Mouse (Mus musculus) CD4-positive, CD25-positive, alpha-beta regulatory T cell, adult 4 months (primary cell): Measurements from ENCODE around the gene Ago1. TPM values are rescaled to one million over a fixed set of nuclear protein-coding genes. Genes with fewer than 3 reads are reported as not detected.

Experiments
- ATAC-seq: one replicate; pipeline ENCODE4 v1.8.0; 2017
- polyA plus RNA-seq, 2 experiments: library from polyadenylated mRNA; unstranded; fragments of 100-300 nt; shearing (Covaris generic); gene quantifications; one replicate each; pipeline ENCODE4 v1.2.1; 2017

Ago1 gene
- 10 to 100 TPM in 1 of 2 experiments, 1 to 10 TPM in 1; 9.8 to 10.1 TPM for polyA plus RNA-seq

DNA sequence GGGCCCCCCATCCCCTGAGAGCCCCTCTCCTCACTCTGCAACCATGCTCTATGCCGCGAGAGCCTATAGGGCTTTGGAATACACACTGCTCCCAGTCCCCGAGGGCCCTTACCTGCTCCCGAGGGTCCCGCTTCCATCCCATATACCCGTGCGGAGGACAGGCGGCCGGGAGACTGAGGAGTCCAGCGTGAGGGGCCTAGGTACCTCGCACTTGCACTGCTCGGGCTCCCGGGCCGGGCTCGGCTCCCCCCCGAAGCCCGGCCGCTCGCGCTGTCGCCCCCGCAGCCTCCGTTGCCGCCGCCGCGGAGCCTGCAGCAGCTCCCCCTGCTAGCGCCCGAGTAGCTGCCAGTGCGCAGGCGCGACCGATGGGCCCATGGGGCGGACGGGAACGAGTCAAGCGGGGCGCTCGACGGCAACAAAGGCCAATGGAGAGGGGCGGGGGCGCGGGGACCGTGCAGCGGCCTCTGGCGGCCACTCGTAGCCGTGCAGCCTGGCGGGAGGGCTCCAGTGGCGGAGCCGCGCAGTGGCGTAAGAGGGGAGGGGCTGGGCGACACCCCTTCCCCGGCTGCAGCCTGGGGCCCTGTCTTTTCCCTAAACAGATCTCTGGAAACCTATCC lies at the start of gene Ago1:
TSS of gene Ago1 (minus strand) at position 299 of the 617 bp plus-strand sequence.
- ATAC-seq = peak; percentile 95

DNA sequence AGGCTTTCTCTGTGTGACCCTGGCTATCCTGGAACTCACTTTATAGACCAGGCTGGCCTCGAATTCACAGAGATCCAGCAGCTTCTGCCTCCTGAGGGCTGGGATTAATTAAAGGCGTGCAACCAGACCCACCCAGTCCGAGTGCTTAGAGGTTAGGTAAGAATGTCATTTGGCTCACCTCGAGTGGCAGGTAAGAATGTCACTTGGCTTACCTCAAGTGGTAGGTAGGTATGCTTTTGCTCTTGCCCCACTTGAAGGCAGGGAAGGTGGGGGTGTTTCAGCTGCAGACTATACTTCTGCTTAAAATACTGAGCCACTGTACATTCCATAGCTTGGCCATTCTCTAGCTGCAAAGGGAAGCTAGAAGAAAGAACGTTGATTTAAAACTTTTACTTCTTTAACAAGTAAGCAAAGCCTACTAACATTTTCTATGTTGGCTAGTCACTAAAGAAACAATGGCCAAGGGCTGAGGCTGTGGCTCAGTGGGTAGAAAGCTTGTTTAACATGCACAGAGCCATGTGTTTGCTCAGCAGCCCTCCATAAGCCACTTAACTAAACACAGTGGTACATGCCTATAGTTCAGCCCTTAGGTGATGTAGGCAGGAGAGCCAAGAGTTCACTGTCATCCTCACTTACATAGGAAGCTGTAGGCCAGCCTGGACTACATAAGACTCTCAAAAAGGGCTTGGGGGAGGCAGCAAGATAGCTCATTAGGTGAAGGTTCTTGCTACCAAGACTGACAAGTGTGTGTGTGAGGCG lies 44.1 kb upstream of the Ago1 start:
- ATAC-seq = no peak

DNA sequence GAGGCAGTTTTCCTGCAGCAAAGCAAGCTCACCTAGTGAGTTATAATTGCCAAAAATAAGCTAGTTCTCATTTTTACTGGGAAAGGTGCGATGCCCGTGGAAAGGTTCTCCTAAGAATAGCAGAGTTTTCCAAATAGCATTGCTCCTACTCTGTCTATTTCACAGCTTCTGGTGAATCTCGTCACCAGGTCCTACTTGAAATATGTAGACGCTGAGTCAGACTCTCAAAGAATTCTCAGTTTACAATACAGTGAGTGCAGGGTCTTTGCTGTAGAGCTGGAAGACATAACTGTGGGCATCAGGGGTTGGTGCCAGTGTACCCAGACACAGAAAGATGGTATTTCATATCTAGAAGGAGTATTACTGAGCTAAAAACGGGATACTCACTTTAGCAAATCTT lies 42.6 kb upstream of the Ago1 start:
- ATAC-seq = no peak

DNA sequence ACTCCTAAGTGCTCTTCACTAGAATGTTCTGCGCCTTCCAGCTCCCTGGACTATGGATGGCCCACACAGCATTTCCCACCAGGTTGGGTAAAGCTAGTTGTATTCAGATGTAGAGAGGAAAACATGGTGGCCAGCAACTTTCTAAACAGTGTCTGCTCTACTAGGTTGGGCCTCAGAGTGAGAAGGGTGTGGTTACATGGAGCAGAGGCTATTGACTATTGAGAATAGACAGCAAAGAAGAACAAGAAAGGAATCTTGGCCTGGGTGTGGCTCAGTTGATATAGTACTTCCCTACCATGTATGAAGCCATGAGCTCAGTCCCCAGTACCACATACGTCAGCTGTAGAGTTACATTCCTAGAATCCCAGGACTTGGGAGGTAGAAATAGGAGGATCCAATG lies 40.7 kb upstream of the Ago1 start:
- no peak for ATAC-seq

DNA sequence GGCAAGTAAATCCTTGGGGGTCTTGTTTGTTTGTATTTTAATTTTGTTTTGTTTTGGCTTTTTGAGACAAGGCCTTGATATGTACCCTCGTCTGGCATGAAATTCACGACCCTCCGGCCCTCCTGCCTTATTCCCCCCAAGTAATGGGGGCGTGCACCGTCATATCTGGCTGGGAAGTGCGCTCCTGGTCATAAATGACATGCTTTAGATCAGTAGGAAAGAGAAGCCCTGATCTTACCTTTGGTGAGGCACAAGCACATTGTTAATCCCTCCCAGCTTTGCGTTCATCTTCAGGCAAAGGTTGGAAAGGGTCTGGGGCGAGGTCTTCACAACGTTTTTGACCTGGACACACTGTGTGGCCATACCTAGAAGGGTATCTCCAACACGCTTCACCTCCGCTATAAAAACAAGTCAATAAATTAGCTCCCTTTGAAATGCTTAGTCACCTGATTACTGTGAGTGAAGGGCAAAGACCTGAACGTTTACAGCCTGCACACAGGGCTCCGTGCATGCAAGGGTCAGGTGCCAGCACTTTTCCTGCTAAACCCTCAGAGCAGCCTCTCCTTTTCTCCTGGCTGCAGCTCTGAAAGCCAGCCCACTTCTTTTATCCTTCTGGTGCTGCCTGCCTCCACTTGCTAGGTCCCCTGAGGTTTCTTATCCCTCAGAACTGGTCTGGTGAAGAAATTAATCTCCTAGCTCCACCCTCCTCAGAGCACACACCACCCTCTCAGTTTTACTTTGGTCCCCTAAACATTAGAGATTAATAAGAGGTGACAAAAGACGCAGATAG lies 39.9 kb upstream of the Ago1 start:
- ATAC-seq = no peak

DNA sequence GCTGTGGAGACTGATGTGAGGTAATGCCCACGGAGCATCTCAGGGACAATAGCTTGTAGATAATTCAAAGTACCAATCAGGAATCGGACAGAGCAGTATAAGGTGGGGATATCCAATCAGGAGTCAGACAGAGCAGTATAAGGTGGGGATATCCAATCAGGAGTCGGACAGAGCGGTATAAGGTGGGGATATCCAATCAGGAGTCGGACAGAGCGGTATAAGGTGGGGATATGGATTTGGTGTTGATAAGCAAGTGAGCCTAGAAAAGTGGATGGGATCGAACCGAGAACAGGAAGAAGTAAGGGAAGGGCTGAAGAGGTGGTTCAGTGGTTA lies 34.6 kb upstream of the Ago1 start:
- no peak for ATAC-seq

DNA sequence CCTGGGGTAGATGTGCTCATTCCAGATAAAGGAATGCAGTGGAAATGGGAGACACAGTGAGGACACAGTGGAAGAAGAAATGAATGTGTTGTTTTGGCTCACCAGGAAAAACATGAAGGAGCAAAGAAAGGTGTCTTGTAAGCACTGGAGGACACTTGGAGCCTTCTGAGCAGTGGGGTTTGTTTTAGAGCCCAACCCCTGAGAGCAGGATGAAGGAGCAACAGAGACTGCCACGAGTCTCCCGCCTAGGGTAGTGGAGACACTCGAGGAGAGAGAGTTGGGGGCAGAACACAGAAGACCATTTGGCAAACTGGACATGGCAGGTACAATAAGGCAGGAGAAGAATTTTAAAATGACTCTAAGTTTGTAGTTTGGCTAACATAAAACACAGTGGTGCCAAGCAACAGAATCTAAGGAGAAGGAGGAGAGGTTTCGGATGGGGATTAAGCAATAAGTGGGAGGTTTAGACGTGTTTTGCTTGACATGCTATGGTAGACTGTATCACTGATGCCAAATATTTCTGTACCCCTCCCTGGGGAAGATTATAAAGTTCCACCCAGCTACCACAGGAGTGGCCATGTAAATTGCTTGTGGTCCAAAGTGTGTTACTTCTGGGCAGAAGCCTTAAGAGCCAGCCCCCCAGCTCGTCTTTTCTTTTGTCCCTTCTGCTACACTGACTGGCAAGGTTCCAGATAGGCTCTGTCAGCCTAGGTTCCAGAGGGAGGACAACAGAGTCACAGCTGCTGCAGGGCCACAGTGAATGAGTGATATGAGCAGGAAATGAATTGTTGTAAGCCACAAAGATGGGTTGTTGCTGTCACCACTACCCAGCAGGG lies 34.0 kb upstream of the Ago1 start:
- no peak for ATAC-seq

DNA sequence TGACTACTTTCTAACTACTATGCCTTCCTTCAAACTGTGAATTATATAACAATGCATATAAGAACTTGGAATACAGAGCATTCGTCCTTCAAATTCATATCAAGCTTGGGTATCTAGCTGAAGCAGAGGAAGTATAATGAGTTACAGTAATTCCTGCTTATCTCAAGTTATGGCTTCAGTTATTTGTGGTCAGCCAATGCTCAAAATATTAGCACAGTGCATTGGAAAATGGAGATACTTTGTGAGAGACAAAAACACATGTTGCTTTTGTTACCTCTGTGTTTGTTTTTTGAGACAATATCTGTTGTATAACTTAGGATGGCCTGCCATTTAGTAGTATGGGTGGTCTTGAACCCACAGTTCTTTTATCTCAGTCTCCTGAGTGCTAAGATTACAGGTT lies 30.2 kb upstream of the Ago1 start:
- no peak for ATAC-seq

DNA sequence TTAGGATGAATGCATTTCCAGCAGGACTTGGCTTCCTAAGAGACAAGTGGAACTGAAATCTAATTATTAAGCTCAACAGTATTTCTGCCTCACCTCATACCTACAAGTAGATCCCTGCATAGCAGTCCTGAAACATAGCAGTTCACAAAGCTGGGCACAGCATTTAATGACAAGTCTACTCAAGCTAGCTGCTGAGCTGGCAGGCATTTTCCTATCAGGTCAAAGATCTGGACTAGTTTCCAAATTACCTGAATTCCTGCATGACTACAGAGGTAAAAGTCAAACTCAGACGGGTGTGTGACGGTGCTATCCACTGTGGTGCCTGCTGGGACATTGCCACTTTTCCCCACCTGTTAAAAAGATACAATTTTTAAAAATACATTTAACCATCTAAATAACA lies 28.6 kb upstream of the Ago1 start:
- no peak for ATAC-seq

DNA sequence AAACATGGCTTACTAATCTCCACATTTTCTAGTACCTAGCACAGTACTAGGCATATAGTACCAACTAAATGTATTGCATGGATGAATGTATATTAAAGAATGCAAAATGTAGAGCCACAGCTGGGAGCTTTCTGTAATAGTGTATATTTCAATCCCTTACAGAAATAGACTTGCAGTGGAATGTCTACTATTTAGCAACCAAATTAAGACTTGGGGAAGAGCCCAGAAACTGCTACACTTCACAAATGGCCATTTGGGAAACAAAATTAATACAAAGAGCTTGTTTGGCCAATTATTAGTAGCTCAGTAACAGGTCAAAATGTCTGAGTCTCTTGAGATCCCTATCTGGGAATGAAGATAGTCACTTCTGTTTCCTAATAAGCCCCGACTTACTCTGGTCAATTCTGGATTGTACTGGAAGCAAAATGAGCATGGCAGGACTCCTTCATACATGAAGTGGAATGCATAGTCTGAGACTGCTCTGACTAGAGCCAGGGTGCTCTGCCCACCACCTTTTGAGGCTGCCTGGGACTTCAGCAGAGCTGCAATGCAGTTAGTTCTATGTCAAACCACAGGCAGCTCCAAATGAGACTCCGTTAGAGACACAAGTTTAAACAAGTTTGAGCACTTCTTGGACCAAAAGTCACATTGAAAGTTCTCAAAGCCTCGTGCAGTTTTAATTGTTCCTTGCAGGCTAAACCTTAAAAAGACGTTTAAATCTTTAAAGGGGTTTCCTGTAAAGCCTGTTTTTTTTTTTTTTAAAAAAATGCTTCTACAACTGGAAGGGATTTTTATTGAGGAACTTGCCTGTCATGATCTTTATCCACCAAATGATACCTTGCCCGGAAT lies 27.8 kb upstream of the Ago1 start:
- no peak for ATAC-seq

DNA sequence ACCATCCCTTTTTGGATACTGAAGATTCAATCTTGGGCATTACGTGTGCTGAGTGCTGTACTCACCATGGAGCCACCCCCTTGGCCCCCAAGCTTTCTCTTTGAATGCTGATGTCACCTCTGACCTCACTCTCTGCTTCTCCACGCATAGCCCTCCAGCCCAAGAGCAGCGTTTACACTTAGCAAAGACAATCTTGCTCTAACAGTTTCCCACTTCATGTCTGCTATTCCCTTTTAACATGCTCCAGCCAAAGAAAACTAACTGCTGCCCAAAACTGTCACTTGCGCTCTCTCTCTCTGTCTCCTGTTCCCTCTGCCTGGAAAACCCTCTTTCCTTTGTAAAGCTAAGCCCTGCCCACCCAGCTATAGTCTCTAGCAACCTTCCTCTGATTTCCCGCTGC lies 27.1 kb upstream of the Ago1 start:
- no peak for ATAC-seq

DNA sequence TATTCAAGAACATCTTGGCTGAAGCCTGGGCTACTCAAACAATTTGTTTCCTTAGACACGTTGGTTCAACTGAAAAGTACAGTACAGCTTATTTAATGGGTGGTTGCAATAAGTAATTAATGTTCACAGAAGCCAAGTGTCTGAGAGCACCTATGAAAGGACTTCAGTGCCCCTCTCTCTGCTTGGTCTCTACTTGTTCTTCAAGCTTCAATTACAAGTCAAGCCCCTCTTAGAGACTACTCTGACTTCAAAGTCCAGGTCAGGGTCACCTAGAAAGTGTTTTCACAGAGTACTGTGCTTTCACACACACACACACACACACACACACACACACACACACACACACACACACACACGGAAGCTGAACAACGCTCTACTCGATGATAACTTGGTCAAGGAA lies 25.0 kb upstream of the Ago1 start:
- ATAC-seq = no peak

DNA sequence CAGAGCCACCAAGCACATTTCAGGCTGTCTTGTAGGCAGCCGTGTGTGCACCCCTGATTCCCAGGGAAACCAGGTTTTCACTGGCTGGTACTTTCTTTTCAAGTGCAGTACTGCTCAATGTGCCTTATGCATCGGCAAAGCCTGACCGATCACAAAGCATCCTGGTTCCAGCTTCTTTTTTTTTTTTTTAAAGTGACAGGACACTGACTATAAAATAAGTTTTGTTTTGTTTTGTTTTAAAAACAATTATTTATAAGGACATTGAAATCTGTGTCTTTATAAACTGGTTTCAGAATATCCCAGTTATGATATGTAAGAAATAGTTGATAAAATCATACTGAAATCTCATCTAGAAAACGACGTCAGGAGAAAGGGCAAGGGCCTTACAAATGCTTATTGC lies 23.6 kb upstream of the Ago1 start:
- no peak for ATAC-seq

DNA sequence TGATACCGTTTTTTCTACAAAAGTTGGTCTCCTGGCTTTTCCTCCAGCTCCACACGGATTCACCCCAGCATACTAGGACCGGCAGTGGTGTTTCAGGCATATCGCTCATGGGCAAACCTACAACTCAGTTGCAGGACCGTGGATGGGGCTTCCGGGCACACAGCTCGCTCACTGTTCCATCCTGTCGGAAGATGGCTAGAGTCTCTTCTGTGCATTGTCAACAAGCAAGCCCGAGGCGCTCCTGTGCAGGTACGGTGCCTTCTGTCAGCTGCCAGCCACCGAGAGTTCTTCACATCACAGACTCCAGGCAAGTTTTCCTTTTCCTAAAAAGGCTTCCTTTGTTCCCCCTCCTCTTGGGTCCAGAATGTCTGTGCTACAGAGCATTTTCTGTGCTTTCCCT lies 22.3 kb upstream of the Ago1 start:
- no peak for ATAC-seq

DNA sequence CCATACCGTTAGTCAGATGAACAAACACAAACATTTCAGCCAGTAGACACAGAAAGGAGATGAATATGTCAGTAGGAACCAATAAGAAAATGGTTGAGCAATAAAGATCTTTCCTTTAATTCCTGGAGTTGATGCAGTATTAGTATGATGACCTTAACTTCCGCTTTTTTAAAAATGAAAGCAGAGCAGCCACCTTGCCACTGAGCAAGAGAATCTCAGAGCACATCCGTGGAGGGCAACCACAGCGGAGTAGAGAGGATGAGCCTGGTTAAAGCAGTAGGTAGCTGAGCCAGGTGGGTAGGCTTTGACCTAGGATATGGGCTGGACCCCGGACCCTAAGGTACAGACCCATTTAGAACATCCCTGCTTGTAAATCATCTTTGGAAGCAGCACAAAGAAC lies 21.4 kb upstream of the Ago1 start:
- no peak for ATAC-seq

DNA sequence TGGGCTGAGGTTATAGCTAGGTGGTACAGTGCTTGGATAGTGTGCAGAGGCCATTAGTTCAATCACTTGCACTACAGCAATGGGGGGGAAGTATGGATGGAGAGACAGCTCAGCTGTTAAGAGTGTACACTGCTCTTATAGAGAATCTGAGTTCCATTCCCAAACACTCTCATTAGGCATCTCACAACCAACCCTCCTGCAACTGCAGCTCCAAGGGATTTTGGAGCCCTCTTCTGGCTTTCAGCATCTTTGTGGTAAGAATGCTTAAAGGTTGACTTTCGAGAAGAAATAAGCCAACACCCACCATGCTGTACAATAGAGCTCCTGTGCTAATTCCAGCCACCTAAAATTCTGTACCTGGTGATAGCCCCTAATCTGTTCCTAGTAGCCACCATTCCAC lies 17.8 kb upstream of the Ago1 start:
- ATAC-seq = no peak

DNA sequence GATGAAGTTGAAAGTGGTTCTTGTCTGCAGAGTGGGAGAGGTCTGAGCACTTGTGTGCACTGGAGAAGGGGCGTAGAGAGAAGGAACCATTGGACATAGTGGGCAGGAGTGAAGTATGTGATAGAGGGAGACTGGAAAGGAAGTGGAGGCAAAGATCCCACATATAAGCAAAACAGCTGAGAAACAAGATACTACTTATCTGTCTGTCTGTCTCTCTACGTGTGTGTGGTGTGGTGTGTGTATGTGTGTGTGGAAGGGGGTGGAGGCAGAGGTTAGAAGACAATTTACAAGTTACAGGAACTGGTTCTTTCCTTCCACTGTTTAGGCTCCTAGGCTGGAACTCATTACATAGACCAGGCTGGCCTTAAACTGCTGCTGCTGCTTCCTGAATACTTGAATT lies 16.7 kb upstream of the Ago1 start:
- no peak for ATAC-seq

DNA sequence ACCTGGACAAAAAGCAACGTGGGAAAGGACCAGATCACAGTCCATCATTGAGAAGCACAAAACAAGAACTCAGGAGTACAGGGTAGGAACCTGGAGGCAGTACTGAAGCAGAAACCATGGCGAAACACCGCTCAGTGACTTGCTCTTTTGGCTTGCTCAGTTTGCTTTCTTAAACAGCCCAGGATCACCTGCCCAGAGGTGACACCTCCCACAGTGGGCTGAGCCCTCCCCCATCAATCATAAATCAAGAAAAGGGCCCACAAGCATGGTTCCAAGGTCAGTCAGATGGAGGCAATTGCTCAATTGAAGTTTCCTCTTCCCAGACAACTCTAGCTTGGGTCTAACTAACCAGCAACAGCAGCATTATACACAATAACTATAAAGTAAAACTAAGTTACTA lies 15.5 kb upstream of the Ago1 start:
- no peak for ATAC-seq

DNA sequence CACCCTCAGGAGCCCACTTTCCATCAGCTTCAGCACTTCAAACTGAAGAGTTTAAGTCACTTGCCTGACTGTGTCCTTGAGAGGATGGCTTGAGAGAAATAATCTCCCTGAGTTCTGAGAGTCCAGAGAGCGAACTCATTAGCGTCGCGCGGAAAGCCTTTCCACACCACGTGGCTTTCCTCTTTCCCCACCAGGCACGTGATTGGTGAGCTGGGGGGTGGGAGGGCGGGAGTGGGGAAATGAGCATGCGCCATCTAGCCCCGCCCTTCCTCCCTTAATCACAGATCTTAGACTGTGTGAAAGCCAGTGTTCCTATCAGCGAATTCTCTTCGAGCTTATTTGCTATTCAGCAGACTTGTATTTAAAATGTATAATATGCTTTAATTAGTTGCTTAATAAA lies 14.6 kb upstream of the Ago1 start:
- ATAC-seq = no peak

DNA sequence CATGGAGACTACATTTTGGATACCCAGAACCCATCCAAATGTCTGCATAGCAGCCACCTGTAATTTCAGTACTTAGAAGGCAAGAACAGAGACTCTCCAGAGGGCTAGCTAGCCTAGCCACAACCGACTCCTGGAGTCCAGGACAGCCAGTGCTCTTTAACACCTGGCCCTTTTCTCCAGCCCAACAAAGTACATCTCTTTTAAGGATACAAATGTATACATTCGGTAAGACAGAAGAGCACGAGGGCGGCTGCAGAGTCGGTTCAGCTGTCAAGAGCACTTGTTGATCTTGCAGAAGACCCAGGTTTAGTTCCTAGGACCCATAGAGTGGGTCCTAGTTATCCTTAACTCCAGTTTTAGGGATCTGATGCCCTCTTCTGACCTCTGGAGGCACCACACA lies 13.1 kb upstream of the Ago1 start:
- no peak for ATAC-seq

DNA sequence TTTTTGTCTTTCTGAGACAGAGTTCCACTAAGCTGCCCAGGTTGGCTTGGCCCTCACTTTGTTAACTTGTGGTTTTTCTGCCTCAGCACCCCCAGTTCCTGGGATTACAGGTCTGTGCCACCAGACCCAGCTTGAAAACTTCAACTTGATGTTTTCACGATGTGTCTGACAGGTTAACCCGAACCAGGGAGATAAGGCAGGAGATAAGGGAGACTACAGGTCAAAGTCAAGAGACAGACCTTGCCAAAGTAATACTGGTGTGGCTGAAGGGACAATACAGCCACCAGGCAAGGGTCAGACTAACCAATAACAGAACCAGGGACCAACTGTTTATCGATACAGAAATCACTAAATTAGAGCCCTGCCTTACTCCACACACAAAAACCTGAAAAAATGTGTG lies 11.9 kb upstream of the Ago1 start:
- ATAC-seq = no peak

DNA sequence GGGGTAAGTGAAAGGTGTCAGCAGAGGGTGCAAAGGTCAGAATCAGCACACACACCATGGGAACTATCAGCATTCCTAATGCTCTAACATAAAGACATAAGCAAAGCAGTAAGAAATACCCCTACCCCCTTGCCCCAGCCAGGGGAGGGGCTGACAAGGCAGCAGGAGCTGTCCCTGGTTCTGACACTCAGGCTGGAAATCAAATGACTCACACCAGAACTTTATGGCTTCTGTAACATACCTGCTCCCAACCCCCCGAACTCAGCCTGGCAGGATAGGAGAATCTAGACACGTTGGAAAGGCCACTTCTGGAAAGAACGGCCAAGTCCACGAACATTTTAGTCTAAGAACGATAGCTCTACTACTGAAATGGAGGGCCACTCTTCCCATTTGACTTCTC lies 4.6 kb upstream of the Ago1 start:
- no peak for ATAC-seq
